Mouse (Mus musculus): ENCODE data around the gene Gli1. TPM values are rescaled to one million over a fixed set of nuclear protein-coding genes. Genes with fewer than 3 reads are reported as not detected.

The Gli1 gene
- polyA plus RNA-seq, 1 experiment from 2014 or later: 2.0 TPM

- H3K4me3 ChIP-seq (ENCODE audit: low read depth, low read length): no peak overlapping the region
- peaks cover 84% of the 10 kb centered on the region for H3K36me3 ChIP-seq (ENCODE audit: control insufficient read depth, insufficient read depth)
- peaks cover 7% of the 10 kb centered on the region for H3K4me1 ChIP-seq (replicated peaks; ENCODE audit: control insufficient read depth, insufficient read depth, low read length)
- 85% methylated on average over 16 of the region's 16 CpGs for WGBS
- no peak for TF ChIP-seq CTCF (IDR thresholded peaks at IDR 0.05; ENCODE audit: low read depth)
- H3K27me3 ChIP-seq (replicated peaks; ENCODE audit: control insufficient read depth, insufficient read depth, low read length): no peaks in the 10 kb centered on the region
- no peak overlapping the region for H3K27ac ChIP-seq (ENCODE audit: low read depth, low read length)
- H3K9me3 ChIP-seq (ENCODE audit: control insufficient read depth): no peaks in the 10 kb centered on the region
- H3K4me2 ChIP-seq (replicated peaks; ENCODE audit: low read depth): no peak overlapping the region
- no peak overlapping the region for H3K9ac ChIP-seq (ENCODE audit: low read depth, low read length)
- ATAC-seq: no peak
Measured at GRCm38 (mm10) chr10:127297015-127297871, 44.5 kb downstream of the Gli1 start.

DNA sequence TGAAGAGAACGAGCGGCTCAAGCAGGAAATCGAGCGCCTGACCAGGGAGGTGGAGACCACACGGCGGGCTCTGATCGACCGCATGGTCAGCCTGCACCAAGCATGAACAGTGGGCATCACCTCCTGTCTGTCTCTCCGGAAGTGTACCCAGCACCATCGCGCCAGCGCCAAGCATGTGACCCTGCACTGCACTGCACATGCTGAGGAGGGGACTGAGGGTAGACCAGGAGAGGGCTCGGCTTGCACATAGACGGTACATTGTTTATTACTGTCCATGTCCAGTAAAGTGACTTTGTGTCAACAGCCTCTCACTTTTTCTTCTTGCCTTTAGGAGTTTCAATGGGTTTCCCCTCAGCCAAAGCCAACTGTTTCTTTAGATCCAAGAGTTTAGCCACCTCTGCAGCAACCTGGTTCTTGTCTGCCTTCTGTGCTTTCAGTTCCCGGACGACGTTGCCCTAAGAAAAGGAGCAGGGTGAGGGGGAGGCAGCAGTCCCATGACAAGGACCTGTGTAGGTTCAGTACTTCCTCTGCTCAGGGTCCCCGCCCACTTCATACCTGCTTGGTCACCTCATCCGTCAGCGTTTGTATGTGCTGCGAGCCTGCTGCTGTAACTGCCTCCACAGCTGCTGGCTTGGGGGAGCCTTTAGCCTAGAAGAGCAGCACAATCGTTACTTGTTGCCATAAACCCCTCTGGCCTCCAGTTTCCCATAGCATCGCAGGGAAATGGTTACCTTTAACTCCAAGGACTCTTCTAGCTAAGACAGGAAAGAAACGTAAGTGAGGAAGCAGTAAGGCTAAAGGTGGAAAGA lies 45.6 kb downstream of the Gli1 start:
- Histone ChIP-seq H3K27ac (ENCODE audit: low read depth, low read length) (peak overlapping the region; percentile 21), H3K36me3 (ENCODE audit: control insufficient read depth, insufficient read depth) (peaks cover 77% of the 10 kb centered on the region), H3K27me3 (replicated peaks; ENCODE audit: control insufficient read depth, insufficient read depth, low read length) (no peaks in the 10 kb centered on the region), H3K9me3 (ENCODE audit: control insufficient read depth) (no peaks in the 10 kb centered on the region), H3K4me3 (ENCODE audit: low read depth, low read length) (no peak overlapping the region), H3K4me1 (replicated peaks; ENCODE audit: control insufficient read depth, insufficient read depth, low read length) (peaks cover 15% of the 10 kb centered on the region), H3K4me2 (replicated peaks; ENCODE audit: low read depth) (no peak overlapping the region), H3K9ac (ENCODE audit: low read depth, low read length) (no peak overlapping the region)
- ATAC-seq: no peak
- WGBS: 80% methylated on average over 24 of the region's 24 CpGs
- TF ChIP-seq CTCF (IDR thresholded peaks at IDR 0.05; ENCODE audit: low read depth): no peak

GRCm38 (mm10) chr10:127294895-127295510 lies 46.8 kb downstream of the Gli1 start:
- no peak for ATAC-seq
- WGBS: 85% methylated on average over 10 of the region's 10 CpGs
- H3K36me3 ChIP-seq (ENCODE audit: control insufficient read depth, insufficient read depth): peaks cover 65% of the 10 kb centered on the region
- H3K9ac ChIP-seq (ENCODE audit: low read depth, low read length): no peak overlapping the region
- no peak for TF ChIP-seq CTCF (IDR thresholded peaks at IDR 0.05; ENCODE audit: low read depth)
- peaks cover 15% of the 10 kb centered on the region for H3K4me1 ChIP-seq (replicated peaks; ENCODE audit: control insufficient read depth, insufficient read depth, low read length)
- H3K4me2 ChIP-seq (replicated peaks; ENCODE audit: low read depth): no peak overlapping the region
- no peak overlapping the region for H3K4me3 ChIP-seq (ENCODE audit: low read depth, low read length)
- H3K9me3 ChIP-seq (ENCODE audit: control insufficient read depth): no peaks in the 10 kb centered on the region
- no peaks in the 10 kb centered on the region for H3K27me3 ChIP-seq (replicated peaks; ENCODE audit: control insufficient read depth, insufficient read depth, low read length)
- H3K27ac ChIP-seq (ENCODE audit: low read depth, low read length): 0 out of 2 replicates have a peak overlapping the region, but pooled peaks have one; percentile 23

- no peaks in the 10 kb centered on the region for H3K9me3 ChIP-seq (ENCODE audit: control insufficient read depth)
- no peak overlapping the region for H3K4me2 ChIP-seq (replicated peaks; ENCODE audit: low read depth)
- 78% methylated on average over 3 of the region's 3 CpGs for WGBS
- H3K27me3 ChIP-seq (replicated peaks; ENCODE audit: control insufficient read depth, insufficient read depth, low read length): no peaks in the 10 kb centered on the region
- peaks cover 52% of the 10 kb centered on the region for H3K36me3 ChIP-seq (ENCODE audit: control insufficient read depth, insufficient read depth)
- H3K4me3 ChIP-seq (ENCODE audit: low read depth, low read length): no peak overlapping the region
- no peak for TF ChIP-seq CTCF (IDR thresholded peaks at IDR 0.05; ENCODE audit: low read depth)
- H3K9ac ChIP-seq (ENCODE audit: low read depth, low read length): no peak overlapping the region
- no peak overlapping the region; the same call in 1 of the 2 replicates for H3K27ac ChIP-seq (ENCODE audit: low read depth, low read length)
- no peak for ATAC-seq
- H3K4me1 ChIP-seq (replicated peaks; ENCODE audit: control insufficient read depth, insufficient read depth, low read length): peaks cover 15% of the 10 kb centered on the region
Measured at GRCm38 (mm10) chr10:127293590-127294113, 48.1 kb downstream of the Gli1 start.

DNA sequence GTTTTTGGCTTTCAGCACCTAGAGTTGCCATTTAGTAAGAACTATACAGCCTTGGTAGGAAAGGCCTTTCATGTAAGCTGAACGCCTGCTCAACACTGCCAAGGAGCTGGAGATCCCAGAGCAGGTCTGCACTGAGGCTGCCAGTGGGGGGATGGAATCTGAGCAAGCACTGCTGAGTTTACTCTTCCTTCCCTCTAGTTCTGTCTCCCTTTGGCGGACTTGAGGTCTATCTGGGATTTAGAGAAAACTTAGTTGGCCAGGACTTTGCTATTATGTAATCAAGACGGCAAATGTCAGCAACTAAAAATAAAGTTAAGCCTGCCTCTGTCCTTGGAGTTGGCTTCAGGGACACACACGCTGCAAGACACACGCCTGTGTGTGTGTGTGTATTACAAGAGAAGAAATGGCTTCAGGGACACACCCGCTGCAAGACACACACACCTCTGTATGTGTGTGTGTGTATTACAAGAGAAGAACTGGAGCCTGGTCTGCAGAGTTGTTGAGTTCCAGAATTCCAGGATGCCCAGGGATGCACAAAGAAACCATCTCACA lies 48.7 kb downstream of the Gli1 start:
- H3K36me3 ChIP-seq (ENCODE audit: control insufficient read depth, insufficient read depth): peaks cover 51% of the 10 kb centered on the region
- peak overlapping the region; percentile 75 for H3K4me2 ChIP-seq (replicated peaks; ENCODE audit: low read depth)
- 58% methylated on average over 6 of the region's 6 CpGs for WGBS
- H3K27ac ChIP-seq (ENCODE audit: low read depth, low read length): no peak overlapping the region; the same call in 1 of the 2 replicates
- H3K4me3 ChIP-seq (ENCODE audit: low read depth, low read length): peak overlapping the region; percentile 7; the same call in 1 of the 2 replicates
- H3K9ac ChIP-seq (ENCODE audit: low read depth, low read length): no peak overlapping the region
- H3K27me3 ChIP-seq (replicated peaks; ENCODE audit: control insufficient read depth, insufficient read depth, low read length): no peaks in the 10 kb centered on the region
- H3K4me1 ChIP-seq (replicated peaks; ENCODE audit: control insufficient read depth, insufficient read depth, low read length): peaks cover 15% of the 10 kb centered on the region
- no peak for ATAC-seq
- no peak for TF ChIP-seq CTCF (IDR thresholded peaks at IDR 0.05; ENCODE audit: low read depth)
- no peaks in the 10 kb centered on the region for H3K9me3 ChIP-seq (ENCODE audit: control insufficient read depth)

All from intestine, postnatal 0 days (tissue).